Mouse (Mus musculus) small intestine, adult 2 months (tissue): Measurements from ENCODE around the gene Uvrag.

Experiments
- CTCF ChIP-seq: fragments of 200-500 bp; IDR thresholded peaks from 2 replicates; pipeline ENCODE4 v1.5.1; 2012; ENCODE audit warnings: low read depth, mild to moderate bottlenecking, control low read depth, inconsistent platforms, low read length, moderate library complexity, mixed read lengths; ENCODE audit not compliant: insufficient replicate concordance, insufficient read length; ENCODE audit errors: extremely low read depth
- POLR2A ChIP-seq: fragments of 200-500 bp; IDR thresholded peaks from 2 replicates; pipeline ENCODE4 v1.6.1; 2012; ENCODE audit warnings: low read depth, mild to moderate bottlenecking, control low read depth, inconsistent platforms, low read length, moderate library complexity

- TF ChIP-seq CTCF: no peak
- TF ChIP-seq POLR2A: no peak
These were observed 19.9 kb downstream of the Uvrag start for GRCm38 (mm10) chr7:99120865-99121521.
